In the genomic region with DNA sequence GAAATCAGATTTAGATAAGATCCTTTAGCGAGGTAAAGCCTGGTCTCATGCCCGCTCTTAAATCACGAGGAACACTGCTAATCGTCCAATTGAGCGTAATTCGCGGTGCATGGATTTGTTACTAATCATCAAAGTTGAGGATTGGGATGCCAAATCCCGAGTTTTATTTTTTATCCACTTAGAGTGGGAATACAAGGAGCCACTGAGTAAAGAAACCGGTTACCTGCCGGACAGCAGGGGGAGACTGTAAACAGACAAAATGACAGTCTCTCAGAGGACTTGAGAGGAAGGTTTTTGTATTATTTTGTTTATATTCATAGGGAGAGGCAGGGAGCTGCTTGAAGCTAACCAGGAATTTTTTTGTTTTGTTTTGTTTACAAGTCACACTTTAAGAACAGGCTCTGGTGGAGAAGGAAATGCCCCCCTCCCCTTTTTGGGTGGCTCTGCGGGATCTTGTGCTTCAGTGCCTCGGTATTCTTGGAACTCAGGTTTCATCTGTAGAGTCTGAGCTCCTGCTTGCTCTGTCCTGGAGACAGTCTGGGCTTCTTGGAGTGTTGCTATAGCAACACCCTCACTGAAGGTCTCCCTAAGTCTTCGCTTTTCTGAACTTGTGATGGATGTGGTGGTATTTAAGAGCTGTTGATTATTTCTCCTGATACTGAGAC, we compare ENCODE assay signal across 7 mouse cellular contexts. TPM values are rescaled to one million over a fixed set of nuclear protein-coding genes. Genes with fewer than 3 reads are reported as not detected.
DNase-seq lines count a peak whose midpoint lies in the region; ATAC-seq and TF ChIP-seq lines count a peak whose summit lies in the region.

No protein-coding gene starts in this region.

- H3K79me3 ChIP-seq in C2C12 (ENCODE audit: low read depth), result no peaks in the 10 kb centered on the region

- H3K79me2 ChIP-seq in C2C12 (ENCODE audit: control insufficient read depth, insufficient read depth), result no peaks in the 10 kb centered on the region
- no peaks in the 10 kb centered on the region; the same call in 1 of the 2 replicates for H3K79me2 ChIP-seq in MEL (ENCODE audit: control insufficient read depth, insufficient read depth, low read length, poor library complexity)

- H3K4me2 ChIP-seq in forebrain, embryonic 11.5 days (ENCODE audit: low read depth, low read length, severe bottlenecking), result peak overlapping the region; percentile 76

- 14% methylated on average over 13 of the region's 13 CpGs for WGBS in forebrain, embryonic 11.5 days
- WGBS in kidney, adult 2 months, result 3% methylated on average over 13 of the region's 13 CpGs

- H3K27ac ChIP-seq in MEL (ENCODE audit: control insufficient read depth, low read depth, low read length), result no peak overlapping the region
- no peak overlapping the region for H3K27ac ChIP-seq in forebrain, embryonic 11.5 days (ENCODE audit: low read depth, low read length)
- peak overlapping the region; percentile 56 for H3K27ac ChIP-seq in kidney, adult 2 months (ENCODE audit: insufficient read depth, low read depth, low read length)

- no peaks in the 10 kb centered on the region for H3K9me3 ChIP-seq in MEL (replicated peaks; ENCODE audit: insufficient read depth, low read length)
- no peaks in the 10 kb centered on the region for H3K9me3 ChIP-seq in forebrain, embryonic 11.5 days (ENCODE audit: control insufficient read depth, low read length)

- peaks cover 26% of the 10 kb centered on the region for H3K36me3 ChIP-seq in C2C12 (ENCODE audit: control insufficient read depth, insufficient read depth)
- H3K36me3 ChIP-seq in MEL (ENCODE audit: control insufficient read depth in 1 of 2, insufficient read depth in 2 of 2, low read length in 2 of 2), result peaks cover 0 to 12% of the 10 kb centered on the region in 2 experiments; a peak in 3 of 4 replicates
- no peaks in the 10 kb centered on the region for H3K36me3 ChIP-seq in forebrain, embryonic 11.5 days (ENCODE audit: control insufficient read depth, insufficient read depth, low read length)
- peaks cover 2% of the 10 kb centered on the region for H3K36me3 ChIP-seq in kidney, adult 2 months (ENCODE audit: control insufficient read depth, insufficient read depth, low read length)

- H3K27me3 ChIP-seq in C2C12 (ENCODE audit: control insufficient read depth, insufficient read depth, insufficient read length) (no peaks in the 10 kb centered on the region), MEL (ENCODE audit: control insufficient read depth in 1 of 2, insufficient read depth in 2 of 2, low read length in 2 of 2) (no peaks in the 10 kb centered on the region)
- no peaks in the 10 kb centered on the region for H3K27me3 ChIP-seq in forebrain, embryonic 11.5 days (ENCODE audit: control insufficient read depth, insufficient read depth, low read length)
- H3K27me3 ChIP-seq in kidney, adult 2 months (replicated peaks; ENCODE audit: control insufficient read depth, insufficient read depth, low read length), result no peaks in the 10 kb centered on the region

- peaks cover 0 to 3% of the 10 kb centered on the region in 2 experiments; a peak in 2 of 4 replicates for H3K4me1 ChIP-seq in MEL (ENCODE audit: control insufficient read depth in 1 of 2, insufficient read depth in 2 of 2, low read length in 2 of 2)
- H3K4me1 ChIP-seq in forebrain, embryonic 11.5 days (replicated peaks; ENCODE audit: control insufficient read depth, insufficient read depth, low read length), result peaks cover 6% of the 10 kb centered on the region; the same call in 1 of the 2 replicates
- peaks cover 18% of the 10 kb centered on the region; the same call in 1 of the 2 replicates for H3K4me1 ChIP-seq in kidney, adult 2 months (ENCODE audit: control insufficient read depth, insufficient read depth, low read length)

- TF ChIP-seq CTCF in C2C12 (IDR thresholded peaks at IDR 0.05; ENCODE audit: control insufficient read depth, insufficient read depth, insufficient read length) (no peak), MEL (IDR thresholded peaks at IDR 0.05 in 2 of 3, conservative IDR thresholded peaks at IDR 0.05 in 1 of 3; ENCODE audit: control insufficient read depth in 1 of 3, insufficient read depth in 1 of 3, low read depth in 2 of 3, low read length in 3 of 3, poor library complexity in 1 of 3, severe bottlenecking in 1 of 3) (peak in 1 of 3 experiments; percentile 29; a peak in 2 of 6 replicates)
- 0 out of 2 replicates have a peak, but pooled peaks have one; percentile 12 for TF ChIP-seq CTCF in kidney, adult 2 months (conservative IDR thresholded peaks at IDR 0.05; ENCODE audit: insufficient read depth, insufficient read length, low read depth, low read length)

- H3K9ac ChIP-seq in MEL (ENCODE audit: control insufficient read depth, low read depth, low read length, poor library complexity, severe bottlenecking), result peak overlapping the region; percentile 72
- H3K9ac ChIP-seq in forebrain, embryonic 11.5 days (ENCODE audit: low read length), result peak overlapping the region; percentile 62

- no peak for ATAC-seq in forebrain, embryonic 11.5 days (replicated peaks; ENCODE audit: low FRiP score)

- peak; percentile 14 for TF ChIP-seq RAD21 in MEL (IDR thresholded peaks at IDR 0.05; ENCODE audit: low read depth, low read length)

- no peak for TF ChIP-seq POLR2A in MEL (IDR thresholded peaks at IDR 0.05; ENCODE audit: control insufficient read depth in 1 of 2, insufficient read depth in 1 of 2, low read depth in 1 of 2, low read length in 2 of 2, poor library complexity in 1 of 2)
- no peak for TF ChIP-seq POLR2A in kidney, adult 2 months (IDR thresholded peaks at IDR 0.05; ENCODE audit: low read depth, low read length)

- DNase-seq in MEL (ENCODE audit: low read depth, low spot score), result no peak
- no peak for DNase-seq in forebrain, embryonic 11.5 days (ENCODE audit: low spot score)
- peak; percentile 77 for DNase-seq in kidney, adult 2 months
- peak; percentile 57 for DNase-seq in lung, postnatal 14 days
- peak; percentile 48 for DNase-seq in thymus, postnatal 4 days
- DNase-seq in adrenal gland, postnatal 25 days, result no peak

- TF ChIP-seq EP300 in MEL (IDR thresholded peaks at IDR 0.05; ENCODE audit: low read depth in 1 of 2, low read length in 2 of 2), result no peak

- H3K4me3 ChIP-seq in C2C12 (ENCODE audit: insufficient read depth, poor library complexity, severe bottlenecking) (peak overlapping the region; percentile 45), MEL (ENCODE audit: control insufficient read depth in 1 of 2, insufficient read depth in 1 of 2, low read depth in 2 of 2, low read length in 2 of 2) (peak overlapping the region; percentile 71 to 78)
- H3K4me3 ChIP-seq in forebrain, embryonic 11.5 days (ENCODE audit: low read depth, low read length), result peak overlapping the region; percentile 63
- peak overlapping the region; percentile 79 for H3K4me3 ChIP-seq in kidney, adult 2 months (ENCODE audit: insufficient read depth, low read depth, low read length)

- H3ac ChIP-seq in C2C12 (ENCODE audit: control insufficient read depth, insufficient read length, low read depth), result no peak overlapping the region

TF ChIP-seq in C2C12, 6 proteins besides CTCF, POLR2A, EP300 and RAD21 (continues in another document):
- no peak for TF ChIP-seq FOSL1 (IDR thresholded peaks at IDR 0.05; ENCODE audit: insufficient read depth, low read length, poor library complexity, severe bottlenecking)
- no peak for TF ChIP-seq MAX (IDR thresholded peaks at IDR 0.05)
- no peak for TF ChIP-seq MYOG (IDR thresholded peaks at IDR 0.05; ENCODE audit: control insufficient read depth, extremely low read depth, insufficient read length)
- no peak for TF ChIP-seq USF1 (IDR thresholded peaks at IDR 0.05; ENCODE audit: low read depth)
- TF ChIP-seq MYOD1 (IDR thresholded peaks at IDR 0.05; ENCODE audit: control insufficient read depth, insufficient read length, low read depth), result no peak

TF ChIP-seq in MEL, 35 proteins besides CTCF, POLR2A, EP300 and RAD21 (continues in another document):
- TF ChIP-seq TCF12 (IDR thresholded peaks at IDR 0.05; ENCODE audit: low read depth, low read length), result no peak
- no peak for TF ChIP-seq ZNF384 (IDR thresholded peaks at IDR 0.05; ENCODE audit: low read depth, low read length)
- no peak for TF ChIP-seq NELFE (IDR thresholded peaks at IDR 0.05; ENCODE audit: low read depth, low read length)
- no peak for TF ChIP-seq POLR2AphosphoS5 (IDR thresholded peaks at IDR 0.05; ENCODE audit: borderline replicate concordance, low read depth, low read length)
- no peak for TF ChIP-seq TAL1 (IDR thresholded peaks at IDR 0.05; ENCODE audit: low read length)
- TF ChIP-seq BHLHE40 (IDR thresholded peaks at IDR 0.05; ENCODE audit: borderline replicate concordance, low read depth, low read length), result no peak

RNA-seq across cellular contexts. Expression of a gene that starts 0.9 kb away (rescaled TPM):
- polyA plus RNA-seq in C2C12 (2012; fragmentation: generic; extraction: Trizol) (8.9 TPM), MEL (2012; ENCODE audit: insufficient read depth in 1 of 2, insufficient read length in 2 of 2, low read depth in 1 of 2, low replicate concordance in 2 of 2, missing spikeins in 1 of 2) (10 to 100 TPM in 1 of 2 experiments, not detected in 1; 28.7 TPM)
- total RNA-seq in MEL (2012; rRNA removed), result 15.2 and 16.4 TPM in 2 replicates
- 20.8 and 24.6 TPM in 2 replicates for polyA plus RNA-seq in forebrain, embryonic 11.5 days (2014; fragmentation: Nextera tagmentation; extraction: Ambion mirVana)
- 69.1 and 71.5 TPM in 2 replicates for polyA plus RNA-seq in kidney, adult 2 months (2012; rRNA removed)
- 40.6 and 61.6 TPM in 2 replicates for total RNA-seq in adrenal gland, postnatal 25 days (2021)

RNA-seq across cellular contexts. Expression of a gene that starts 18.6 kb away (rescaled TPM):
- 166 TPM for polyA plus RNA-seq in C2C12 (2012; fragmentation: generic; extraction: Trizol)
- 27.0 and 33.2 TPM in 2 replicates for total RNA-seq in MEL (2012; rRNA removed)
- polyA plus RNA-seq in MEL (2012; ENCODE audit: insufficient read depth in 1 of 2, insufficient read length in 2 of 2, low read depth in 1 of 2, low replicate concordance in 2 of 2, missing spikeins in 1 of 2), result 10 to 100 TPM in 1 of 2 experiments, not detected in 1; 45.6 TPM
- 13.8 and 15.1 TPM in 2 replicates for polyA plus RNA-seq in forebrain, embryonic 11.5 days (2014; fragmentation: Nextera tagmentation; extraction: Ambion mirVana)
- polyA plus RNA-seq in kidney, adult 2 months (2012; rRNA removed), result 88.9 and 99.7 TPM in 2 replicates
- total RNA-seq in adrenal gland, postnatal 25 days (2021), result 157 and 166 TPM in 2 replicates

RNA-seq across cellular contexts. Expression of a gene that starts 43.8 kb away (rescaled TPM):
- polyA plus RNA-seq in C2C12 (2012; fragmentation: generic; extraction: Trizol) (118 TPM), MEL (2012; ENCODE audit: insufficient read depth in 1 of 2, insufficient read length in 2 of 2, low read depth in 1 of 2, low replicate concordance in 2 of 2, missing spikeins in 1 of 2) (100 to 1,000 TPM; 194 to 709 TPM)
- 67.8 and 73.1 TPM in 2 replicates for total RNA-seq in MEL (2012; rRNA removed)
- 79.5 and 88.5 TPM in 2 replicates for polyA plus RNA-seq in forebrain, embryonic 11.5 days (2014; fragmentation: Nextera tagmentation; extraction: Ambion mirVana)
- 43.8 and 60.3 TPM in 2 replicates for polyA plus RNA-seq in kidney, adult 2 months (2012; rRNA removed)
- total RNA-seq in adrenal gland, postnatal 25 days (2021), result 182 and 184 TPM in 2 replicates

RNA-seq across cellular contexts. Expression of a gene that starts 47.4 kb away (rescaled TPM):
- polyA plus RNA-seq in C2C12 (2012; fragmentation: generic; extraction: Trizol) (39.3 TPM), MEL (2012; ENCODE audit: insufficient read depth in 1 of 2, insufficient read length in 2 of 2, low read depth in 1 of 2, low replicate concordance in 2 of 2, missing spikeins in 1 of 2) (10 to 100 TPM; 33.8 to 66.2 TPM)
- 68.0 and 68.4 TPM in 2 replicates for total RNA-seq in MEL (2012; rRNA removed)
- polyA plus RNA-seq in forebrain, embryonic 11.5 days (2014; fragmentation: Nextera tagmentation; extraction: Ambion mirVana), result 140 and 143 TPM in 2 replicates
- 48.4 and 62.4 TPM in 2 replicates for polyA plus RNA-seq in kidney, adult 2 months (2012; rRNA removed)
- 112 and 117 TPM in 2 replicates for total RNA-seq in adrenal gland, postnatal 25 days (2021)

Comparison
In these comparisons a context has a peak if more than half of its experiments do, and no peak if none do; other contexts are left out.
1. DNase-seq: peak in kidney, adult 2 months (single experiment), lung, postnatal 14 days (single experiment) and thymus, postnatal 4 days (single experiment); none in MEL (single experiment), forebrain, embryonic 11.5 days (single experiment) and adrenal gland, postnatal 25 days (single experiment).
2. Peak in every context shown above with its lines, with median percentiles within 50 percentile points of each other: H3K4me3 ChIP-seq.